Mouse (Mus musculus): ENCODE data around the gene Klf16. TPM values are rescaled to one million over a fixed set of nuclear protein-coding genes. Genes with fewer than 3 reads are reported as not detected.
A peak's percentile ranks its signal among the peaks of the same experiment; 100 is the strongest.

Klf16 gene
- polyA plus RNA-seq, 1 experiment from 2014 or later, result 4.8 TPM

- Histone ChIP-seq H3K4me1 (replicated peaks; ENCODE audit: control insufficient read depth, insufficient read depth, low read length) (no peaks in the 10 kb centered on the region), H3K27ac (ENCODE audit: low read depth, low read length) (no peak overlapping the region), H3K4me2 (replicated peaks; ENCODE audit: low read depth) (no peak overlapping the region), H3K9me3 (ENCODE audit: control insufficient read depth) (no peaks in the 10 kb centered on the region), H3K36me3 (ENCODE audit: control insufficient read depth, insufficient read depth) (peaks cover 44% of the 10 kb centered on the region), H3K4me3 (ENCODE audit: low read depth, low read length) (no peak overlapping the region), H3K27me3 (replicated peaks; ENCODE audit: control insufficient read depth, insufficient read depth, low read length) (no peaks in the 10 kb centered on the region), H3K9ac (ENCODE audit: low read depth, low read length) (no peak overlapping the region)
- 82% methylated on average over 3 of the region's 3 CpGs for WGBS
- no peak for TF ChIP-seq CTCF (IDR thresholded peaks at IDR 0.05; ENCODE audit: low read depth)
- no peak for ATAC-seq
Measured at GRCm38 (mm10) chr10:80613821-80614220, 36.7 kb upstream of the Klf16 start.

GRCm38 (mm10) chr10:80611905-80612304, 34.8 kb upstream of the Klf16 start:
- Histone ChIP-seq H3K9ac (ENCODE audit: low read depth, low read length) (no peak overlapping the region), H3K27ac (ENCODE audit: low read depth, low read length) (no peak overlapping the region), H3K9me3 (ENCODE audit: control insufficient read depth) (no peaks in the 10 kb centered on the region), H3K27me3 (replicated peaks; ENCODE audit: control insufficient read depth, insufficient read depth, low read length) (no peaks in the 10 kb centered on the region), H3K36me3 (ENCODE audit: control insufficient read depth, insufficient read depth) (peaks cover 63% of the 10 kb centered on the region), H3K4me1 (replicated peaks; ENCODE audit: control insufficient read depth, insufficient read depth, low read length) (no peaks in the 10 kb centered on the region), H3K4me2 (replicated peaks; ENCODE audit: low read depth) (no peak overlapping the region), H3K4me3 (ENCODE audit: low read depth, low read length) (no peak overlapping the region)
- WGBS, result 93% methylated on average over 3 of the region's 3 CpGs
- no peak for ATAC-seq
- no peak for TF ChIP-seq CTCF (IDR thresholded peaks at IDR 0.05; ENCODE audit: low read depth)

DNA sequence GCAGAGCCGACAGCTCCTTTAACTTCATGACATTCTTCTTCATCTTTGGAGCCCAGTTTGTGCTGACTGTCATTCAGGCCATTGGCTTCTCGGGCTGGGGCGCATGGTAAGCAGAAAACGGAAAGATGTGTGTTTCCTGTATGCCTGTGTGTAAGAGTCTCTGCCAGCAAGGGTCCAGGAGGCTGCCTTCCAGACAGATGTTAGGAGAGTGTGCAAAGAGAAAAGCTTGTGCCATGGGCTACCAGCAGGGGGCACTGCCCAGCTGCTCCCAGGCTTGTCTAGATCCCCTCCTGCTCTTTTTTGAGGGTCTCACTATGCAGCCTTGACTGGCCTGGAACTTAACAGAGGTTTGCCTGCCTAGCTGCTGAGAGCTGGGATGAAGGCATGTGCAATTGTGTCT, 33.9 kb upstream of the Klf16 start:
- no peak overlapping the region for H3K9ac ChIP-seq (ENCODE audit: low read depth, low read length)
- no peaks in the 10 kb centered on the region for H3K27me3 ChIP-seq (replicated peaks; ENCODE audit: control insufficient read depth, insufficient read depth, low read length)
- WGBS, result 82% methylated on average over 4 of the region's 4 CpGs
- no peaks in the 10 kb centered on the region for H3K9me3 ChIP-seq (ENCODE audit: control insufficient read depth)
- H3K27ac ChIP-seq (ENCODE audit: low read depth, low read length), result no peak overlapping the region
- no peak overlapping the region for H3K4me2 ChIP-seq (replicated peaks; ENCODE audit: low read depth)
- H3K4me3 ChIP-seq (ENCODE audit: low read depth, low read length), result no peak overlapping the region
- TF ChIP-seq CTCF (IDR thresholded peaks at IDR 0.05; ENCODE audit: low read depth), result peak; percentile 86
- no peaks in the 10 kb centered on the region for H3K4me1 ChIP-seq (replicated peaks; ENCODE audit: control insufficient read depth, insufficient read depth, low read length)
- ATAC-seq, result no peak
- H3K36me3 ChIP-seq (ENCODE audit: control insufficient read depth, insufficient read depth), result peaks cover 71% of the 10 kb centered on the region

DNA sequence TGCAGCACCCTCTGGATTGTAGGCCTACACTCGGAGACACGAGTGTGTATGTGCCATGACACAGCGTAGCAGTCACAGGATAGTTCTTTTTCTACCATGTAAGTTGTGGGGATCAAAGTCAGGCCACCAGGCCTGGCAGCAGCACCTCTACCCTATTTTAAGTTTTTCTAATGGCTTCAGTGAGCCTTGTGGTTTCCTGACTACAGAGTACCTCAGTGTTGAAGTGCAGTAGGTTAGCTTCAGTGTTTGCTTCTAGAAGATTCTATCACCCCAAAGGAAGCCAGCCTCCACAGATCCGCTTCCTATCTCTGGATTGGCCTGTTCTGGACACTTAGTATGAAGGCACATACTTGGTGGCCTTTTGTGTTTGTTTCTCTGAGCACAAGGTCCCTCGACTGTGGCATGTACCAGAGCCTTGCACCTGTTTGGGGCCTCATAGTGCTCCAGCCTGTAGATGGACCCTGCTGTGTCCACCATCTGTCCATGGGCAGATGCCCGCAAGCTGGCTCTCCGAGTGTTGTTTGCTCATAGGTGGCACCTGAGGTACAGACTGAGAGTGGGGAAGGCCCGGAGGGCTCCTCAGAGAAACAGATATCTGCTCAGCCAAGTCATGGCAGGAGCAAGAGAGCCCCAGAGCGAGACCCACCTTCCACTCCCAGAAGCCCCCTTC, 33.1 kb upstream of the Klf16 start:
- H3K27me3 ChIP-seq (replicated peaks; ENCODE audit: control insufficient read depth, insufficient read depth, low read length), result no peaks in the 10 kb centered on the region
- H3K27ac ChIP-seq (ENCODE audit: low read depth, low read length), result no peak overlapping the region
- H3K4me2 ChIP-seq (replicated peaks; ENCODE audit: low read depth), result no peak overlapping the region
- H3K9me3 ChIP-seq (ENCODE audit: control insufficient read depth), result no peaks in the 10 kb centered on the region
- no peak for ATAC-seq
- peaks cover 67% of the 10 kb centered on the region for H3K36me3 ChIP-seq (ENCODE audit: control insufficient read depth, insufficient read depth)
- no peak overlapping the region for H3K4me3 ChIP-seq (ENCODE audit: low read depth, low read length)
- no peaks in the 10 kb centered on the region for H3K4me1 ChIP-seq (replicated peaks; ENCODE audit: control insufficient read depth, insufficient read depth, low read length)
- no peak for TF ChIP-seq CTCF (IDR thresholded peaks at IDR 0.05; ENCODE audit: low read depth)
- WGBS, result 90% methylated on average over 9 of the region's 9 CpGs
- H3K9ac ChIP-seq (ENCODE audit: low read depth, low read length), result no peak overlapping the region

DNA sequence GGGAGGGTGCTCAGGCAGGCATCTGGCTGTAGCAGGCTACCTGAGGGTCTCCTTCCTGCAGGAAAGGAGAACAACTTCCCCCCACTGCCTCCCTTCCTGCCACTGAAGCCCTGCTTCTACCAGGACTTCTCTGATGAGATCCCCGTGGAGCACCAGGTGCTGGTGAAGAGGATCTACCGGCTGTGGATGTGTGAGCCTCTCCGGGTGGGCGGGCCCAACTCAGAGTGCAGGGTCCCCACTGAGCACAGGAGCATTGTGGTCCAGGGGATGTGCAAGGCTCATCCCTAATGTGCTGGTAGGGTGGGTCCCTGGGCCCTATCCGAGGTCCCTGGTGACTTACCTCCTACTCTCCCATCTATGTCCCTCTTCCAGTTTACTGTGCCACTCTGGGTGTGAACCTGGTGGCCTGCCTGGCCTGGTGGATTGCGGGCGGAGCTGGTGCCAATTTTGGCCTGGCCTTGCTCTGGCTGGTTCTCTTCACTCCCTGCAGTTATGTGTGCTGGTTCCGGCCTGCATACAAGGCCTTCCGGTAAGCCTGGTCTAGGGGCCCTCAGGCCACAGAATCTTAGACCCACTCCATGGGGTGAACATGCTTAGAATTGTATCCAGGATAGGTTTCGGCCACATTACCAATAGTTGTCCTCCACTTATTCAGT, 32.3 kb upstream of the Klf16 start:
- no peak for ATAC-seq
- TF ChIP-seq CTCF (IDR thresholded peaks at IDR 0.05; ENCODE audit: low read depth), result no peak
- Histone ChIP-seq H3K27me3 (replicated peaks; ENCODE audit: control insufficient read depth, insufficient read depth, low read length) (no peaks in the 10 kb centered on the region), H3K27ac (ENCODE audit: low read depth, low read length) (no peak overlapping the region), H3K4me1 (replicated peaks; ENCODE audit: control insufficient read depth, insufficient read depth, low read length) (no peaks in the 10 kb centered on the region), H3K4me3 (ENCODE audit: low read depth, low read length) (no peak overlapping the region), H3K9ac (ENCODE audit: low read depth, low read length) (no peak overlapping the region), H3K9me3 (ENCODE audit: control insufficient read depth) (no peaks in the 10 kb centered on the region), H3K4me2 (replicated peaks; ENCODE audit: low read depth) (no peak overlapping the region), H3K36me3 (ENCODE audit: control insufficient read depth, insufficient read depth) (peaks cover 59% of the 10 kb centered on the region)
- whole genome bisulfite sequencing, result 87% methylated on average over 10 of the region's 10 CpGs

DNA sequence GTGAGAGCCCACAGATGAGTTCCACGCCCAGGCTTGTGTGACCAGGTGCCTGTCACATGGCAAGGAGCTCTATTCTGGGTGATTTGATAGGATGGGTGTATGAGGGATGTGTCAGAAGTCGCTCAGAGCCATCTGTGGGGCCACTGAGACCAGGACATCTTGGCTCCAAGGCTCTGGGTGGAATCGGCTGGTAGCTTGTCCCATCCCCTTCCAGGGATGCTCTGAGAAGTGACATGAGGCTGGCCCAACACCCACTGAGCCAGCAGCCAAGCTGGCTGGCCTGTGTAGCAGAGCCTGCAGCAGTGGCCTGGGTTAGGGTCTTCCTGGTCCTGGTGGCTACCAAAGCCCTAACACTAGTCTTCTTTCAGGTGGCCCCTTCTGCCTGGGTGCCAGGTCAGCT, 31.3 kb upstream of the Klf16 start:
- H3K4me1 ChIP-seq (replicated peaks; ENCODE audit: control insufficient read depth, insufficient read depth, low read length), result no peaks in the 10 kb centered on the region; the same call in 1 of the 2 replicates
- no peak for ATAC-seq
- H3K27me3 ChIP-seq (replicated peaks; ENCODE audit: control insufficient read depth, insufficient read depth, low read length), result no peaks in the 10 kb centered on the region
- H3K9ac ChIP-seq (ENCODE audit: low read depth, low read length), result 0 out of 2 replicates have a peak overlapping the region, but pooled peaks have one; percentile 3
- H3K4me2 ChIP-seq (replicated peaks; ENCODE audit: low read depth), result no peak overlapping the region
- peaks cover 49% of the 10 kb centered on the region for H3K36me3 ChIP-seq (ENCODE audit: control insufficient read depth, insufficient read depth)
- H3K4me3 ChIP-seq (ENCODE audit: low read depth, low read length), result no peak overlapping the region
- H3K9me3 ChIP-seq (ENCODE audit: control insufficient read depth), result no peaks in the 10 kb centered on the region
- WGBS, result 82% methylated on average over 3 of the region's 3 CpGs
- no peak for TF ChIP-seq CTCF (IDR thresholded peaks at IDR 0.05; ENCODE audit: low read depth)
- no peak overlapping the region for H3K27ac ChIP-seq (ENCODE audit: low read depth, low read length)
